Mouse (Mus musculus) midbrain, embryonic 15.5 days (tissue): ENCODE data around the gene Tle6. TPM values are rescaled to one million over a fixed set of nuclear protein-coding genes. Genes with fewer than 3 reads are reported as not detected.

Source experiments
- ATAC-seq: fragments of 200-750 bp; cut with Nextera tagmentation; replicated peaks from 2 replicates; pipeline ENCODE4 v1.8.0; 2017; ENCODE audit warnings: moderate TSS enrichment
- H3K27ac ChIP-seq: fragments of 300-500 bp; sonication (generic); 2 replicates; pipeline ENCODE4 v1.5.1; 2015; ENCODE audit warnings: mild to moderate bottlenecking, inconsistent platforms
- H3K27me3 ChIP-seq: fragments of 300-500 bp; sonication (generic); replicated peaks from 2 replicates; pipeline ENCODE4 v1.6.1; 2015; ENCODE audit warnings: inconsistent platforms
- H3K36me3 ChIP-seq: fragments of 300-500 bp; sonication (generic); replicated peaks from 2 replicates; pipeline ENCODE4 v1.6.1; 2015; ENCODE audit warnings: inconsistent platforms
- H3K4me1 ChIP-seq: fragments of 300-500 bp; sonication (generic); 2 replicates; pipeline ENCODE4 v1.6.1; 2015; ENCODE audit warnings: inconsistent platforms
- H3K4me2 ChIP-seq: fragments of 300-500 bp; sonication (generic); 2 replicates; pipeline ENCODE4 v1.6.1; 2015; ENCODE audit warnings: inconsistent platforms, mild to moderate bottlenecking, moderate library complexity
- H3K4me3 ChIP-seq: fragments of 300-500 bp; sonication (generic); 2 replicates; pipeline ENCODE4 v1.5.1; 2015; ENCODE audit warnings: mild to moderate bottlenecking, inconsistent platforms
- H3K9ac ChIP-seq: fragments of 300-500 bp; sonication (generic); 2 replicates; pipeline ENCODE4 v1.6.1; 2015; ENCODE audit warnings: mild to moderate bottlenecking, inconsistent platforms
- H3K9me3 ChIP-seq: fragments of 300-500 bp; sonication (generic); 2 replicates; pipeline ENCODE4 v1.6.1; 2016; ENCODE audit warnings: inconsistent platforms
- WGBS: fragments of 180-500 bp; shearing (Covaris S2); methylation state at CpG from one replicate; pipeline ENCODE4 v1.1.7; 2015; ENCODE audit warnings: mixed read lengths; 5-methylcytosine and 5-hydroxymethylcytosine counted together
- polyA plus RNA-seq: library from polyadenylated mRNA; unstranded; fragments of >200 nt; fragmentation: Nextera tagmentation; extraction: Ambion mirVana; gene quantifications from 2 replicates; pipeline ENCODE4 v1.2.1, GENCODE M21; 2015

Tle6 gene
- polyA plus RNA-seq, 1 experiment from 2014 or later, result 6.7 TPM

DNA sequence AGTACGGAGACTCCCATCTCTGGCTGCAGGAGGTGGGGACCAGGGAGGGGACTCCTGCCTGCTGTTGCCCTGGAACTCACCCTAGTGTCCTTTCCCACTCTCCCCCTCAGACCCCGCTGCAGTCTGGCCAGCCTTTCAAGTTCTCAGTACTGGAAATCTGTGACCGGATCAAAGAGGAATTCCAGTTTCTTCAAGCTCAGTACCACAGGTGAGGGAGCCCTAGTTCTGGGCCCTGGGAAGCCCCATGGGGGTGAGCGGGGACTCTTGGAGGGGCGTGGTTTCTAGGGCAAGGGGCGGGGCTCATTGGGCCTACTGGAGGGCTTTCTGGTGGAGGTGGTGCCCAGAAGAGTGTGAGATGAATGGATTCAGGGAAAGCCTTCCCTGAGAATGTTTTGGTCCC is 25.2 kb downstream of the Tle6 start:
- Histone ChIP-seq H3K27me3 (peaks cover 70% of the 10 kb centered on the region), H3K36me3 (no peaks in the 10 kb centered on the region)
- 1% methylated on average over 6 of the region's 6 CpGs for WGBS

DNA sequence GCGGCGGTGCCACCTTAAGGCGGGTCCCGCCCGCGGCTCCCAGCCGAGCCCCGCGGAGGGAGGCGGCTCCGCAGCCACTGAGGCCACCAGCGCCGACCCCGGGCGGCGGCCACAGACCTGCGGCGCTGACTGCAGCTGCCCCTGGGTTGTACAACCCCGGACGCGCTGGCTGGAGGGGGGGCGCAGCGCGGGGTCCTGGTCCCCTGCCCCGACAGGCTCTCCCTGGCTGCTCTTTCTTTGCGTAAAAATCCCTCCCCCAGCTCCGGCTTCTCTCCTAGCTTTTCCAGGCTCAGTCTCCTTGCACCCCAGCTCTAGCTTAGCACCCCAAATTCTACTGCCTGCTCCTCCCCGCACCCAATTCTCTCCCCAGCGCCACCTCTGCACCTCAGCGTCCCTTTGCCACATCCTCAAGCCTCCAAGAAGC is 25.7 kb downstream of the Tle6 start:
- H3K9ac ChIP-seq, result peak overlapping the region; percentile 76
- H3K4me3 ChIP-seq, result peak overlapping the region; percentile 58
- H3K36me3 ChIP-seq, result no peaks in the 10 kb centered on the region
- ATAC-seq, result no peak
- peak overlapping the region; percentile 84 for H3K4me2 ChIP-seq
- under 1% methylated on average over 30 of the region's 30 CpGs for WGBS
- peaks cover 65% of the 10 kb centered on the region for H3K27me3 ChIP-seq
- no peaks in the 10 kb centered on the region for H3K9me3 ChIP-seq
- peak overlapping the region; percentile 46; the same call in 1 of the 2 replicates for H3K27ac ChIP-seq
- peaks cover 42% of the 10 kb centered on the region for H3K4me1 ChIP-seq

More for the DNA sequence above, 25.2 kb downstream of the Tle6 start:
- no peak for ATAC-seq
- Histone ChIP-seq H3K27ac (no peak overlapping the region), H3K9me3 (no peaks in the 10 kb centered on the region), H3K4me3 (peak overlapping the region; percentile 58), H3K4me1 (peaks cover 37% of the 10 kb centered on the region), H3K4me2 (peak overlapping the region; percentile 84), H3K9ac (peak overlapping the region; percentile 76)

DNA sequence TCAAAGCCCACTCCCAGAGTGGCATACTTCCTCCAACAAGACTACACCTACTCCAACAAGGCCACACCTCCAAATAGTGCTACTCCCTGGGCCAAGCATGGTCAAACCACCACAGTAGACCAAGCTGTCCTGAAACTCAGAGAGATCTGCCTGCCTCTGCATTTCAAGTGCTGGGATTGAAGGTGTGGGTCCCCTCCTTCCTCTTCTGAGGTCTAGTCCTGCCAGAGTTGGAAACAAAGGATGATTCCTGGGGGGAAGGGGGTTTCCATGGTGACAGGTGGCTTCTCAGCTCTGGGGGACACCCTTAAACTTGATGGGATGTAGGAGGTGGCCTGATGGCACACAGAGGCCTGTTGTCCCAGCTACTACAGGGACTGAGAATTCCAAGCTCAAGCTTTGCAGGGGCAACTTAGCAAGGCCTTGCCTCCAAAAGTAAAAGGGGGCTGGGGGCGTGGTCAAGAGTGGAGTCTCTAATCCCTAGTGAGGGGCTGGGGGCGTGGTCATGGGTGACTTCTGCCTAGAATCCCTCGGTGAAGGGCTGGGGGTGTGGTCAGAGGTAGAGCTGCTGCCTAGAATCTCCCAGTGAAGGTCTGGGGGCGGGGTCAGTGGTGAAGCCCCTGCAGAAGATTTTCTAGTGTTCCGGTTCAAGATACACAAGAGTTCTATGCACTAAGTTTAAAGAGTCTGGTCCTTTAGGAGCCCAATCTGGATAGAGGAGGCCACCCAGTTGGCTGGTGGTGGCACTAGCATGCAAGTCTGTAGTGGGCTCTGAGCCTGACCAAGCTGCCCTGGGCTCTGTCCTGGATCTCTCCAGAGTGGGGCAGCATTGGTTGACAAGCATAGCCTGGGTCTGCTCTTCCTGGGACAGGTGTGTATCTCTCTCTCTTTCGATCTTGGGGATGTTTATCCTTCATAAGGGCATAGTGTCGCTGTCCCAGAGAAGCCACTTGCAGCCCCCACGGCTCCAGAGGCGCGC is 26.5 kb downstream of the Tle6 start, which contains the start of gene Tle2:
Gene Tle2, plus strand, starts transcription at position 481 of the 976 bp plus-strand sequence.
- Histone ChIP-seq H3K27ac (peak within 1 kb of the TSS; percentile 46; the same call in 1 of the 2 replicates), H3K27me3 (peaks cover 58% of the 10 kb centered on the region), H3K4me2 (peak within 1 kb of the TSS; percentile 84), H3K4me1 (peaks cover 50% of the 10 kb centered on the region), H3K9ac (peak within 1 kb of the TSS; percentile 76), H3K4me3 (peak within 1 kb of the TSS; percentile 58), H3K36me3 (no peaks in the 10 kb centered on the region), H3K9me3 (no peaks in the 10 kb centered on the region)
- ATAC-seq, result no peak
- 18% methylated on average over 10 of the region's 10 CpGs for WGBS

DNA sequence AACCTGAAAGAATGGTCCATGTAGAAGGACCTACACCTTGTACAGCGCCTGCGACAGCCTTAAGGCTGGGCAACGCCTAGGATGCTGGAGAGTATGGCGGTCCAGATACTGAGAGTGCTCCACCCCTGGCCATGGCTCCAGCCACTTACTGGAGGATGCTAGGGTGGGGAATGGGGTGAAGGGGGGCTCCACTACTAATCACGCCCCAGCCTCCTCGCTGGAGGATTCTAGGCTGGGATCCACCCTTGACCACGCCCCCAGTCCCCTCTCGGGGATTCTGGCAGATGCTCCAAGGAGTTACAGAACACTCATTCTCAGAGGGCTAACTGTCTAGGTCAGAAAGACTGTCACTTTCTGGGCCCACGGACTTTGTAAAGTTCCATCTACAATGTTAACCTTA is 27.9 kb downstream of the Tle6 start:
- Histone ChIP-seq H3K27ac (no peak overlapping the region), H3K4me1 (peaks cover 63% of the 10 kb centered on the region), H3K9me3 (no peaks in the 10 kb centered on the region), H3K4me3 (no peak overlapping the region), H3K36me3 (no peaks in the 10 kb centered on the region), H3K9ac (no peak overlapping the region), H3K27me3 (peaks cover 44% of the 10 kb centered on the region), H3K4me2 (no peak overlapping the region)
- no peak for ATAC-seq
- WGBS, result 12% methylated on average over 9 of the region's 9 CpGs

DNA sequence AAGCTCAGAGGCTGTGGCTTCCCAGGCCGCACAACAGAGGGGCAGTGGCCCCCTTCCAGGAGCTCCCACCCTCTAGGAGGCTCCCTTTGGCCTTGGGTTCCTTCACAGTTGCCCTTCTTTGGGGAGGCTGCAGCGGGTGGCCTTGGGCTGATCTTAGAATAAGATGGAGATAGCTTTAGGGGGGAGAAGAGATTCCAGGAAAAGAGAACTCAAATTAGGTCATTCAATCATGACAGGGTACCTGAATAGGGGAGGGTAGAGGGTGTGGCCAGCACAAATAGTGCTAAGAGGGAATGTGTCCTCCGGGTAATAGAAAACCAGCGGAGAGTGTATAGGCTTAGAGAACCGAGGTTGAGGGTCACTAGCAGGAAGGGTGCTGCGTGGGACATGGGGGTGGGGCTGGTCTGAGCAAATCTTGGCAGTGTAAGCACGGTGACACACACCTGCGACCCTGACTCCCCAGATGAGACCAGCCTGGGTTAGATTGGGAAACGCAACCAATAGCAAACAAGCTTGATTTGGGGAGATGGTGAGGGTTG is 28.7 kb downstream of the Tle6 start:
- H3K9ac ChIP-seq, result no peak overlapping the region
- H3K9me3 ChIP-seq, result no peaks in the 10 kb centered on the region
- peak; percentile 2; the same call in 1 of the 2 replicates for ATAC-seq
- H3K27ac ChIP-seq, result peak overlapping the region; percentile 43; the same call in 1 of the 2 replicates
- 5% methylated on average over 9 of the region's 9 CpGs for WGBS
- H3K4me3 ChIP-seq, result peak overlapping the region; percentile 38
- H3K27me3 ChIP-seq, result peaks cover 45% of the 10 kb centered on the region
- no peaks in the 10 kb centered on the region for H3K36me3 ChIP-seq
- H3K4me1 ChIP-seq, result peaks cover 66% of the 10 kb centered on the region
- H3K4me2 ChIP-seq, result peak overlapping the region; percentile 73

DNA sequence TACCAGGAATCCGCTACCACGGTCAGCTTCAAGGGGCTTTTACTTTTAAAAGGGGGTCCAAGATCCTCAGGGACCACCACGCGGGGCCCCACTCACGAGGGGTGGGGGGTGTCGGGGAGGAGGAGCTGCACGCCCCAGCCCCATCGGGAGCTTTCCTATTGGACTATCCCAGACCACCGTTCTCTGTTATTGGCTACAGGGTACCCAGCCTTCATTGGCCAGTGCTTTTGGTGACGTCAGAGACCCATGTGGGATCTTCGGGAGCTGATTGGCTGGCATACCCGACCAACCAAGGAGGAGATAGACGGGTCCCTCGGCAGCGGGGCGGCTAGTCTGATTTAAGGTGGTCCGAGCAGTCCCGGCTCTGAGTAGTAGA is 29.4 kb downstream of the Tle6 start:
- Histone ChIP-seq H3K4me2 (peak overlapping the region; percentile 73), H3K9me3 (no peaks in the 10 kb centered on the region), H3K36me3 (no peaks in the 10 kb centered on the region), H3K27ac (peak overlapping the region; percentile 89), H3K27me3 (peaks cover 46% of the 10 kb centered on the region), H3K4me3 (peak overlapping the region; percentile 38), H3K9ac (no peak overlapping the region), H3K4me1 (peaks cover 66% of the 10 kb centered on the region)
- peak; percentile 94 for ATAC-seq
- 1% methylated on average over 18 of the region's 18 CpGs for WGBS

DNA sequence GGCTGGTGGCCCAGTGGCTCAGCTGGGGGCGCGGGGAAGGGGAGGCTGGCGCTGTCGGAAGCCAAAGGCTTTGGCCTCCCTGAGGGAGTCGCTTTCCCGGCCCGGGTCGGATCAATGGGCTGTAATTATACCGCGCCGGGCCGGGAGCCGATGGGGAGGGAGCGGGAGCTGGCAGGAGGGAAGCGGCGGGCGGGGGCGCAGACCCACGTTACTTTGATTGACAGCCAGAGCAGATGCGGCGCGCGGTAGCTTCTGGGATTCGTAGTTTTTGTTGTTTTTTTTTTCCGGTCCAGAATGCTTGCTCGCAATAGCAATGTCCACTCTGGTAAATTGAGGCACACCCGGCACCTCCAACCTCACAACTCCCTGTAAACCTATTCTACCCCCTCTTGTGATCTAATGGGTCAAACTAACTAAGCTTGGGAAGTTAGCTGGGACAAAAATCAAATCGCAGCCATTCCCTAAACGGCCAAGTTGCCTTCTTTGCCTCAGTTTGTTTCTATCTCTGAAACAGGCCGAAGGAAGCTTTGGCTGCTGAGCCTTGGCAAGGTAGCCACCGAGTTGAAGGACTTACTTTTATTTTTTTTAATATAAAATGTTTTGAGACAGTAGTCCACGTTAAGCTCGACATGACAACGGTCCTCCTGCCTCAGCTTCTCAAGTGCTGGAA is 29.9 kb downstream of the Tle6 start:
- Histone ChIP-seq H3K27me3 (peaks cover 45% of the 10 kb centered on the region), H3K4me1 (peaks cover 62% of the 10 kb centered on the region), H3K4me3 (peak overlapping the region; percentile 38), H3K27ac (peak overlapping the region; percentile 89), H3K36me3 (no peaks in the 10 kb centered on the region), H3K9ac (0 out of 2 replicates have a peak overlapping the region, but pooled peaks have one; percentile 10), H3K4me2 (peak overlapping the region; percentile 73), H3K9me3 (no peaks in the 10 kb centered on the region)
- peak; percentile 70 for ATAC-seq
- under 1% methylated on average over 34 of the region's 34 CpGs for WGBS

DNA sequence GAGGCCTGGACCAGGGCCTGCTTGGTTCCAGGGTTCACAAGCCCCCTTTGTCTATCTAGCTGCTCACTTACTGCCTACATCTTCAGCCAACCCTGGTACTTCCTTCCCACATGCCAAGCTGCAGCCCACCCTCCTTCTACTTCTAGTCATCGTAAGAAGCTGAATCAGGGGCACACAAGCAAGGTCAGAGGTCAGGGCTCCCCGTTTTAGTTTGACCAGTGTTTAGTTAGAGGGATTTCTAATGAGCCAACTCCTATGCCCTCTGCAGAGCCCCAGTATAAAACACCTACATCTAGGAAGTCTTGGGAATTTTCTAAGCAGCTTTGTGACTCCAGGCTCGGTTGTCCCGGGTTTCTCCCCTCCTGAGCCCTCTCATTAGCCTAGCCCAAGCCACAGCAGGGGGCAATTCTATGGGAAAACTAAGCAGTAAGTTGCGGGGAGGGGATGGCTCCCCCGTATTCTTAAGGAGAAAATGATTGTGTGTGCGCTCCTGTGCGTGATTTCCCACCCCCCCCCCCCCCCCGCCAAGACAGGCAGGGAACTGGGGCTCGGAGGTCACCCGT is 30.6 kb downstream of the Tle6 start:
- Histone ChIP-seq H3K4me2 (peak overlapping the region; percentile 73), H3K9me3 (no peaks in the 10 kb centered on the region), H3K27me3 (peaks cover 47% of the 10 kb centered on the region), H3K36me3 (peaks cover 1% of the 10 kb centered on the region; the same call in 1 of the 2 replicates), H3K4me1 (peaks cover 56% of the 10 kb centered on the region), H3K27ac (peak overlapping the region; percentile 89), H3K4me3 (peak overlapping the region; percentile 38), H3K9ac (0 out of 2 replicates have a peak overlapping the region, but pooled peaks have one; percentile 10)
- WGBS, result 0% methylated on average over 11 of the region's 11 CpGs
- ATAC-seq, result peak; percentile 27

DNA sequence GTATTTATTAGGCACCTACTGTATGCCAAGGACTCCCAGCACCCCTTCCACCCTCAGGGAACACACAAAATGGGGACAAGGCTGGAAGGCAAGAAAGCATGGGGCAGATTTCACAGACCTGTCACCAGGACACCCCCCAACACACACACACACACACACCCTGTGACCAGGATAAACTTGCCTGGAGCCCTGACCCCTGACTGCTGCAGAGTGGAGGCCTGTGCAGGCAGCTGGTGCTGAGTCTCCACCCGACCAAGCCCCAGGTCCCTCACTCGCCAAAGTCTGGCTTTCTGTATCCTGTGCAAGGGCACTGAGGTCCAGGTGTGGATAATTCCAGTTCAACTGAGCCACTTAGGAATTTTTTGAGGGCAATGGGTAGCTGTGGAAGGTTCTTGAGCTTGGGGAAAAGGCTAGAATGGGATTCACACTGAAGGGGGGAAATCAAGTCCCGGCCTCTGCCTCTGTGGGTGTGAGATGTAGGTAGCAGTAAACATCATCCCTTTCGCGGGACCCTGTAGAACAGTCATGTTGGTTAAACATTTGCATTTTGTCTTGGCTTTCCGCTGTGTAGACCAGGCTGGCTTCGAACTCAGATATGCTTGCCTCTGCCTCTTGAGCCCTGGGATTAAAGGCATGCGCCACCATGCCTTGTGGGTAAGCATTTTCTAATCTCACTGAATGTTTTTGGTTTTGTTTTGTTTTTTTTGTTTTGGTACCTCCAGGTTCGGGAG is 31.2 kb downstream of the Tle6 start:
- no peak overlapping the region for H3K9ac ChIP-seq
- no peak for ATAC-seq
- peak overlapping the region; percentile 89 for H3K27ac ChIP-seq
- no peak overlapping the region for H3K4me3 ChIP-seq
- H3K4me2 ChIP-seq, result no peak overlapping the region
- H3K27me3 ChIP-seq, result peaks cover 53% of the 10 kb centered on the region
- peaks cover 8% of the 10 kb centered on the region; the same call in 1 of the 2 replicates for H3K36me3 ChIP-seq
- 40% methylated on average over 9 of the region's 9 CpGs for WGBS
- no peaks in the 10 kb centered on the region for H3K9me3 ChIP-seq
- H3K4me1 ChIP-seq, result peaks cover 56% of the 10 kb centered on the region

DNA sequence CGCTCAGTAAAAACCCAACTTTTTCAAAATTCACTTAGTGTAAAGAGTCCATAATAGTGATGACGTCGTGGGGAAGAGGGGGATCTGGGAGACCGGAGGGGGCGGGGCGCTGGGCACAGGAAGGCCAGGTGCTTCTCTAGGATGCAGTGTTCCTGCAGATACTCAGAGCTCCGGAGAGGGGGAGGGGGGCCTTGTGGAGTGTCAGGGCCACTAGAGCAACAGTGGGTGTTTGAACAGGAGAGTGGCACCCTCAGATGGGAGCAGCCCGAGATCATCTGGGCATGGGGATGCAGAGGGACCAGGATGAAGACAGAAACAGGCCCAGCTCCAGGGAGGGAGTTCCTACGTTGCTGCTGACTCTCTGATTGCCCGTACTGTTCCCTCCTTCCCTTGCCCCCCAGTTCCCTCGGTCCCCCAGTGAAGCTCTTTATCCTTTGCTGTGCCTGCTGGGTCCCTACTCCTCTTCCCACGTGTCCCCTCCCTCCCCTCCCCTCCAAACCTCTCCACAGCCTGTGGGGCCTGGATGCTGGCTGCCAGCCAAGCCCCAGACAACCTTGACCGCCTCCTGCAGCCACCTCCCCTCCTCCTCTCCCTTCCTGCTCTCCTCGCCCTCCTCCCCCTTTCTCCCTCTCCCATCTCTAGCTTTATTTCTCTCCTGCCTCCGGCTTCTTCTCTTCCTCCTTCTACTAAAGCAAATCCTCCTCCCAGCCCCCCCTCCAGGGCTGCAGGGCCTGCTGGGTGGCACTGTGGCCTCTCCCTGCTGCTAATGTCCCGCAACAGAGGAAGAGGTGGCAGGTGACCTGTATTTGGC is 32.3 kb downstream of the Tle6 start:
- peak overlapping the region; percentile 89 for H3K27ac ChIP-seq
- H3K4me1 ChIP-seq, result peaks cover 65% of the 10 kb centered on the region
- no peak overlapping the region for H3K9ac ChIP-seq
- H3K4me2 ChIP-seq, result peak overlapping the region; percentile 17
- peaks cover 44% of the 10 kb centered on the region for H3K27me3 ChIP-seq
- WGBS, result 9% methylated on average over 15 of the region's 16 CpGs
- no peak overlapping the region for H3K4me3 ChIP-seq
- no peaks in the 10 kb centered on the region for H3K9me3 ChIP-seq
- no peak for ATAC-seq
- H3K36me3 ChIP-seq, result peaks cover 11% of the 10 kb centered on the region; the same call in 1 of the 2 replicates
